Mouse (Mus musculus): ENCODE measurements around the gene Arhgap32. TPM values are rescaled to one million over a fixed set of nuclear protein-coding genes. Genes with fewer than 3 reads are reported as not detected.

Arhgap32 gene
- polyA plus RNA-seq, 1 experiment from 2014 or later, result 5.9 TPM

Small RNAs within 50 kb of the gene (microRNA-seq; reads per million reads assigned to microRNA genes)
- gene Gm44453, result not detected

Other genes starting within 250 kb of the Arhgap32 start
- 0.07 TPM in 1 of 2 replicates, not detected in the other for gene Barx2, start 202.7 kb upstream of the Arhgap32 start, polyA plus RNA-seq (2015; fragmentation: Nextera tagmentation; extraction: Ambion mirVana)
- 1.1 and 2.4 TPM in 2 replicates for gene Kcnj5, start 228.2 kb downstream of the Arhgap32 start, polyA plus RNA-seq (2015; fragmentation: Nextera tagmentation; extraction: Ambion mirVana)

All from lung, embryonic 15.5 days (tissue).